Mouse (Mus musculus) heart, embryonic 14.5 days (tissue): Measurements from ENCODE around the gene 9330161L09Rik. TPM values are rescaled to one million over a fixed set of nuclear protein-coding genes. Genes with fewer than 3 reads are reported as not detected.

ENCODE experiments used
- ATAC-seq: fragments of 200-750 bp; cut with Nextera tagmentation; 2 replicates; pipeline ENCODE4 v1.8.0; 2017; ENCODE audit warnings: low read depth, moderate TSS enrichment; ENCODE audit not compliant: insufficient number of reproducible peaks, insufficient read depth, low FRiP score
- H3K27ac ChIP-seq, 2 experiments: fragments of 200-500 bp in 1 of 2; fragments of 300-500 bp in 1 of 2; sonication (generic) in 1 of 2; replicated peaks in 1 of 2; 2 replicates each; pipeline ENCODE4 v1.5.1; 2012 to 2014; ENCODE audit warnings: low read depth in 2 of 2, low read length in 2 of 2, control low read depth in 1 of 2, mild to moderate bottlenecking in 1 of 2, mixed read lengths in 1 of 2; ENCODE audit not compliant: control insufficient read depth in 1 of 2, insufficient read depth in 1 of 2
- H3K27me3 ChIP-seq: fragments of 300-500 bp; sonication (generic); 2 replicates; pipeline ENCODE4 v1.6.1; 2014; ENCODE audit warnings: mild to moderate bottlenecking, low read length, control low read depth; ENCODE audit not compliant: control insufficient read depth, insufficient read depth
- H3K36me3 ChIP-seq: fragments of 300-500 bp; sonication (generic); 2 replicates; pipeline ENCODE4 v1.6.1; 2014; ENCODE audit warnings: mild to moderate bottlenecking, control low read depth, low read length, mixed read lengths; ENCODE audit not compliant: control insufficient read depth, insufficient read depth
- H3K4me1 ChIP-seq, 2 experiments: fragments of 200-500 bp in 1 of 2; fragments of 300-500 bp in 1 of 2; sonication (generic) in 1 of 2; 2 replicates each; pipeline ENCODE4 v1.6.1; 2012 to 2014; ENCODE audit warnings: low read length in 2 of 2, control low read depth in 1 of 2, mixed read lengths in 1 of 2; ENCODE audit not compliant: control insufficient read depth in 2 of 2, insufficient read depth in 2 of 2
- H3K4me2 ChIP-seq: fragments of 300-500 bp; sonication (generic); 2 replicates; pipeline ENCODE4 v1.6.1; 2014; ENCODE audit warnings: mild to moderate bottlenecking, low read length
- H3K4me3 ChIP-seq, 2 experiments: fragments of 200-500 bp in 1 of 2; fragments of 300-500 bp in 1 of 2; sonication (generic) in 1 of 2; 2 replicates each; pipeline ENCODE4 v1.5.1; 2012 to 2014; ENCODE audit warnings: low read length in 2 of 2, mild to moderate bottlenecking in 2 of 2, control low read depth in 1 of 2, low read depth in 1 of 2, moderate library complexity in 1 of 2; ENCODE audit not compliant: control insufficient read depth in 1 of 2, insufficient read depth in 1 of 2
- H3K9ac ChIP-seq: fragments of 300-500 bp; sonication (generic); 2 replicates; pipeline ENCODE4 v1.6.1; 2014; ENCODE audit warnings: mild to moderate bottlenecking, low read length
- H3K9me3 ChIP-seq: fragments of 300-500 bp; sonication (generic); 2 replicates; pipeline ENCODE4 v1.6.1; 2016; ENCODE audit warnings: low read length, control low read depth; ENCODE audit not compliant: control insufficient read depth
- WGBS: fragments of 180-500 bp; shearing (Covaris S2); extraction: QIAGEN DNeasy Blood & Tissue Kit; methylation state at CpG from one replicate; pipeline ENCODE4 v1.1.7; 2014; 5-methylcytosine and 5-hydroxymethylcytosine counted together
- polyA plus RNA-seq: library from polyadenylated mRNA; unstranded; fragments of >200 nt; fragmentation: Nextera tagmentation; extraction: Ambion mirVana; gene quantifications from 2 replicates; pipeline ENCODE4 v1.2.1, GENCODE M21; 2014

Gene 9330161L09Rik
- polyA plus RNA-seq, 1 experiment from 2014 or later = 0.68 TPM

DNA sequence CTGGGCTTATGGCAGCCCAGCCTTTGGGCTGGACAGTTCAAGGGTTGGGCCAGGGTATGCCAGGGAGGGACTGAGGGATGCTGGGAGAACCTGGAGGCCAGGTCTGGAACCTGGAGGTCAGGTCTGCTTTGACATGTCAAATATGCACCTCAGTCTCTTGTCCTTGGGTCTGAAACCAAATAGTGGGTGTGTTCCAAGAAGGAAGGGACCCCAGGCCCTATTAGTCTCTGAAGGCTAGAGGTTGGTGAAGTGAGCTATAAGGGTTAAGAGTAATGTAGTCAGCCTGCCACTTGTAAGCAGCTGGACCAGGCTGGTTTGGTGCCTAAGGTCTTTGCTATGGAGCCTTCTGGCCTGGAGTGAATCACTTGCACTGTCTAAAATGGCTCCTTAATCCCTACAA, 27.2 kb upstream of the 9330161L09Rik start:
- Histone ChIP-seq H3K27ac (peak overlapping the region; percentile 15 to 72; a peak in 1 of 4 replicates), H3K4me2 (peak overlapping the region; percentile 51), H3K4me1 (no peaks in the 10 kb centered on the region), H3K9ac (no peak overlapping the region), H3K36me3 (no peaks in the 10 kb centered on the region), H3K9me3 (no peaks in the 10 kb centered on the region), H3K4me3 (peak overlapping the region in 1 of 2 experiments; percentile 22; a peak in 1 of 4 replicates), H3K27me3 (no peaks in the 10 kb centered on the region)
- ATAC-seq = no peak

DNA sequence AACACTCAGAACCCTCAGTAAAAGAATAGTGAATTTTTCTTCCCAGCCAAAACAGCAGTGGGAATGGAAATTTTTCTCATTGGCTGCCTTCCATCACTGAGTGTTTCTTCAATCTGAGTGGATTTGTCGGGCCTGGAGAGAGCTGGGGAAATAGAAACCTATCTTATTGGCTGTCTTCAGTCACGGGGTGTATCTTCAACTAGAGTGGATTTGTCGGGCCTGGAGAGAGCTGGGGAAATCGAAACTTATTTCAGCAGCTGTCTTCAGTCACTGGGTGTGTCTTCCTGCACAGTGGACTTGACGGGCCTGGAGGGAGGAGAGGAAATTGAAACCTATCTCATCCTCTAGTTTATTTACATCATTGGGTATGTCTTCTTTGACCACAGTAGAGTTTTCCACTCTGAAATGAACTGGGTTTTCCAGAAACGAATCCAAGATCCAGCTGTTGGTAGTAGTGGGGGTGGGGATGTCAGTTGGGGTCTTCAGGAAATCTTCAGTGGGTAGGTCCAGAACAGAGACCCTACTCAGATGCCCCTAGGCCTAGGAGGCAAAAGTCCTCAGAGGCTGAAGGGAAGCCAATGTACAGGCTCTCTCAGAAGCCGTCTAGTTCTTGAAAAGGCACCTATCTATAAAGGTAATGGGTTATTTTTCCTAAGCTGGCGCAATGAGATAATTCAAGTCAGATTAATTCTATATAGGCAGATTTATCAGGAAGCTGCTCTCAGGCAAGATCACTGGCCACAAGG, 26.5 kb upstream of the 9330161L09Rik start, which contains the start of gene Ifi27:
Gene Ifi27, plus strand, starts transcription at position 226 of the 746 bp plus-strand sequence.
- peak; percentile 90 for ATAC-seq
- H3K9ac ChIP-seq = peak within 1 kb of the TSS; percentile 34; the same call in 1 of the 2 replicates
- peak within 1 kb of the TSS; percentile 15 to 72; a peak in 3 of 4 replicates for H3K27ac ChIP-seq

DNA sequence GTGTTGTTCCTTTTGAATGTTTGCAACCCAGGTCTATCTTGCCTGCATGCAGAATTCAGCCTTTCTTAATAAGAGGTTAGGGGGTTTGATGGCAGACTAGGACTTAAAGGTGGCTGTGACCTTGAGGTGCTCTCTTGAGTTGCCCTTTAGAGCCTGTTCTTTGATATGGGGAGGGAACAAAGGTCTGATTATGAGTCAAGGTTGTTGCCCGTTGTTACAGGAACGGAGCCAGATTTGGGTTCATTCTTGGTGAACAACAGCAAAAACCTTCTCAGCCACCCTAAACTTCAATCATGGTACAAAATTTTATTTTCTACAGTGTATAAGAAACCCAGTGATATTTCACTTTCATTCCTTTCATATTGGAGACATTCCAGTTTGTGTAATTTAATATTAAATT, 25.8 kb upstream of the 9330161L09Rik start:
- ATAC-seq = no peak
- no peak overlapping the region for H3K4me2 ChIP-seq
- WGBS = 62% methylated on average over 2 of the region's 2 CpGs
- no peaks in the 10 kb centered on the region for H3K27me3 ChIP-seq
- H3K36me3 ChIP-seq = no peaks in the 10 kb centered on the region
- no peaks in the 10 kb centered on the region for H3K4me1 ChIP-seq
- H3K4me3 ChIP-seq = no peak overlapping the region
- no peak overlapping the region for H3K9ac ChIP-seq
- H3K27ac ChIP-seq = 0 out of 4 replicates have a peak overlapping the region, but pooled peaks of 1 of the 2 experiments have one; percentile 15
- H3K9me3 ChIP-seq = no peaks in the 10 kb centered on the region

More for the DNA sequence above, 26.5 kb upstream of the 9330161L09Rik start, which contains the start of gene Ifi27:
- no peaks in the 10 kb centered on the region for H3K9me3 ChIP-seq
- no peaks in the 10 kb centered on the region for H3K36me3 ChIP-seq
- peak within 1 kb of the TSS; percentile 3 to 22; a peak in 2 of 4 replicates for H3K4me3 ChIP-seq
- H3K4me1 ChIP-seq = no peaks in the 10 kb centered on the region
- H3K4me2 ChIP-seq = peak within 1 kb of the TSS; percentile 51
- 48% methylated on average over 8 of the region's 8 CpGs for WGBS
- no peaks in the 10 kb centered on the region for H3K27me3 ChIP-seq

DNA sequence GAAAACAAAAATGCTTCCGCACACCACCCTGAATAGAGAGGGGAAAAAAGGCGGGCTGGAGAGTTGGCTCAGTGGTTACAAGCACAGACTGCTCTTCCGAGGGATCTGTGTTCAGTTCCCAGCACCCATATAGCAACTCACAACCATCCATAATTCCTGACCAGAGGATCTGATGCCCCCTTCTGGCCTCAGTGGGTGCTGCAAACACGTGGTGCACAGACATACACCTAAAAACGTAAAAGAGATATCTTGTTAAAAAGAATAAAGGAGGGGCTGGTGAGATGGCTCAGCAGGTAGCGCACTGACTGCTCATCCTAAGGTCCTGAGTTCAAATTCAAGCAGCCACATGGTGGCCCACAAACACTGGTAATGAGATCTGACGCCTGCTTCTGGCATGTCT, 19.1 kb upstream of the 9330161L09Rik start:
- no peak overlapping the region for H3K4me3 ChIP-seq
- H3K9ac ChIP-seq = no peak overlapping the region
- no peak overlapping the region for H3K4me2 ChIP-seq
- no peak overlapping the region for H3K27ac ChIP-seq
- no peaks in the 10 kb centered on the region for H3K27me3 ChIP-seq
- peaks cover 23% of the 10 kb centered on the region for H3K36me3 ChIP-seq
- WGBS = 90% methylated on average over 7 of the region's 7 CpGs
- no peaks in the 10 kb centered on the region for H3K9me3 ChIP-seq
- no peak for ATAC-seq
- peaks cover 6 to 20% of the 10 kb centered on the region in 2 experiments for H3K4me1 ChIP-seq

DNA sequence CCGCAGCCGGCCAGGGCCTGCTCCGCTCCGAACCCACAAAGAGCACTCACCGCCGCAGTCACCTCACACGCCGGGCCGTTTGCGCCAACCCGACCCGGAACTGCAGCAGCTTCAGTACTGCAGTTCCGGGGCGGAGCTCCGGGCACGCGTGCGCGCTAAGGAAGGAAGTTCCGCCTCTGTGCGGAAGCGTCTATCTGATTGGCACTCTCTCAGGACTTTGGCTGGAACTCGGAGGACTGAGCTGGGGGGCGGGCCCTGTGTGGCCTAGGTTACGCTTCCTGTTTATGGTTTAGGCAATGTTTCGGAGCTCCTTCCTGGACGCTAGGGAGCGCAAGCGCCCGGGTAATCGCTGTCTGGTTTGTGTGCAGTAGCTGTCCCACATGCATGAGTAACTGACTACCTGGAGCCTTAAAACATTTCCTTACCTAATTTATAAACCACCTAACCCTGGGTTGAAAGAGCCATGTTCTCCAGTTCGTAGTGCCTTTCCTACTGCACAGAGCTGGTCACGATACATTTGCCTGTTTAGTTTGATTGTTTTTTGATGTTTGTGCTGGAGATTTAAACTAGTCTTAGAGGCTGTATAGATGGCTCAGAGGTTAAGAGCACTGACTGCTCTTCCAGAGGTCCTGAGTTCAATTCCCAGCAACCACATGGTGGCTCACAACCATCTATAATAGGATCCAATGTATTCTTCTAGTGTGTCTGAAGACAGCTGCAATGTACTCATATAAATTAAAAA, 18.3 kb upstream of the 9330161L09Rik start, which contains the start of gene Ddx24:
Gene Ddx24, minus strand, starts transcription at position 102 of the 742 bp plus-strand sequence.
- Histone ChIP-seq H3K27ac (peak within 1 kb of the TSS in 1 of 2 experiments; percentile 65; a peak in 2 of 4 replicates), H3K36me3 (peaks cover 24% of the 10 kb centered on the region), H3K4me2 (peak within 1 kb of the TSS; percentile 79), H3K4me1 (peaks cover 8 to 25% of the 10 kb centered on the region in 2 experiments), H3K4me3 (peak within 1 kb of the TSS; percentile 87 to 93), H3K9me3 (no peaks in the 10 kb centered on the region), H3K9ac (peak within 1 kb of the TSS; percentile 95), H3K27me3 (no peaks in the 10 kb centered on the region)
- WGBS = 3% methylated on average over 33 of the region's 33 CpGs
- peak; percentile 99 for ATAC-seq

DNA sequence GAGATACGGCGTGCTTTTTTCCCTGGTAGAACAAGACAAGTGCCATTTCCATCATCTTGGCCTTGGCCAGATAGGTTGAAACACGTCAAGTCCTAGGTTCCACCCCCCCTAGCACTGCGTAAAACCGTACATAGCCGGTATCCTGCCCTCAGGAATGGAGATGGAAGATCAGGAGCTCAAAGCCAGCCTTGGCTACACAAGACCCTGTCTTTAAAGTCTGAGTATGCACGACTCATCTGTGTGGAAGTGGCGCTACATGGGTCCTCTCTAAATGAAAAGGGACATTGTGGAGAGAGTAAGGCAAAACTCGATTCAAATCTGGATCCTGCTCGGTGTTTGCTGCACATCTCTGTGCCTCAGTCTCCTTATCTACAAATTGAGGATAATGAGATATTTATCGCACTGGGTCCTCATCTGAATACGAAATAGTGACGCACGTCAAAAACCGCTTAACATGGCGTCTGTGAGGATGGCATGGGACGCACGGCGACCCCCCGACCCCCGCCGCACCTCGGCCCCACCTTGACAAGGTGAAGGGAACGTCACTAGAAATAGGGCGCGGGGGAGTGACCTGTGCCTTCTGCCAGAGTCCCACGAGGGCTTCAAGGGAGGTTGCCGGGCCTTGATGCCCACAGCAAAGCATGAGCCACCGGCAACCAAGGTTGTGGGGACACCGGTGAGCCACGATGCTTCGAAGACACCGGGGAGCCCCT, 17.6 kb upstream of the 9330161L09Rik start:
- Histone ChIP-seq H3K4me3 (peak overlapping the region; percentile 87 to 93), H3K4me2 (peak overlapping the region; percentile 79), H3K27me3 (no peaks in the 10 kb centered on the region), H3K4me1 (peaks cover 8 to 25% of the 10 kb centered on the region in 2 experiments), H3K27ac (peak overlapping the region in 1 of 2 experiments; percentile 65; a peak in 2 of 4 replicates), H3K36me3 (peaks cover 24% of the 10 kb centered on the region), H3K9ac (peak overlapping the region; percentile 95), H3K9me3 (no peaks in the 10 kb centered on the region)
- WGBS = 7% methylated on average over 33 of the region's 33 CpGs
- peak; percentile 10; the same call in 1 of the 2 replicates for ATAC-seq

DNA sequence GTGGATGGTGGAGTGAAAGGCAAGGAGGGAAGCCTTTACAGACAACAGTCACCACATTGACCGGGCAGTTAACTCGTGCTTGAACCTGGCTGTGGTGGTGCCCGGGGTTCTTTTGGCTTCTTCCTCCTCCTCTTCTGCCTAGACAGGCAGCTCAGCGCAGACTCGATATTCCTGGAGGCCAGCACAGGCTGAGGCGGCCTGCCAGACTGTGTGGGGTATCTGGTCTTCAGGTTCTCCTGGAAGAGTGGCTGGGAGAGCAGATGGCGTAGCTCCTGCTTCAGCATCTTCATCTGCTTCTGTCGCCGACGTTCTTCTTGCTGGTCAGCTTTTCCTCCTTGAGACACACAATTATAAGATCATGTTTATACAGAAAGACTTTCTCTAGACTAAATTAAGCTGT, 524 bp upstream of the 9330161L09Rik start:
- no peak overlapping the region for H3K9ac ChIP-seq
- WGBS = 91% methylated on average over 10 of the region's 10 CpGs
- H3K36me3 ChIP-seq = peaks cover 96% of the 10 kb centered on the region
- no peaks in the 10 kb centered on the region for H3K27me3 ChIP-seq
- H3K4me3 ChIP-seq = no peak overlapping the region
- H3K4me2 ChIP-seq = no peak overlapping the region
- no peak overlapping the region for H3K27ac ChIP-seq
- no peaks in the 10 kb centered on the region for H3K9me3 ChIP-seq
- H3K4me1 ChIP-seq = no peaks in the 10 kb centered on the region
- ATAC-seq = no peak
